Mouse (Mus musculus): ENCODE data around the gene Zmiz1. TPM values are rescaled to one million over a fixed set of nuclear protein-coding genes. Genes with fewer than 3 reads are reported as not detected.

Gene Zmiz1
- polyA plus RNA-seq, 1 experiment = 22.5 TPM

GRCm38 (mm10) chr14:25585545-25586301 is 126.7 kb downstream of the Zmiz1 start:
- no peak overlapping the region for H3K9ac ChIP-seq (ENCODE audit: low read depth, poor library complexity, severe bottlenecking)
- H3K4me1 ChIP-seq (ENCODE audit: control insufficient read depth, insufficient read depth, low read length) = peaks cover 25% of the 10 kb centered on the region
- no peaks in the 10 kb centered on the region for H3K36me3 ChIP-seq (ENCODE audit: control insufficient read depth, insufficient read depth, low read length, poor library complexity, severe bottlenecking)
- no peak for TF ChIP-seq EP300 (IDR thresholded peaks at IDR 0.05; ENCODE audit: insufficient read depth, low read depth, low read length)
- TF ChIP-seq CTCF (IDR thresholded peaks at IDR 0.05; ENCODE audit: low read depth, low read length) = no peak
- no peak for TF ChIP-seq POLR2A (IDR thresholded peaks at IDR 0.05; ENCODE audit: insufficient read depth, low read length)
- H3K4me3 ChIP-seq (ENCODE audit: low read depth, low read length) = no peak overlapping the region
- H3K9me3 ChIP-seq (replicated peaks; ENCODE audit: control insufficient read depth, insufficient read depth, low read length, poor library complexity, severe bottlenecking) = no peaks in the 10 kb centered on the region
- H3K27ac ChIP-seq (ENCODE audit: insufficient read depth, low read length) = no peak overlapping the region
- no peaks in the 10 kb centered on the region for H3K27me3 ChIP-seq (ENCODE audit: control insufficient read depth, insufficient read depth, low read length, poor library complexity, severe bottlenecking)

DNA sequence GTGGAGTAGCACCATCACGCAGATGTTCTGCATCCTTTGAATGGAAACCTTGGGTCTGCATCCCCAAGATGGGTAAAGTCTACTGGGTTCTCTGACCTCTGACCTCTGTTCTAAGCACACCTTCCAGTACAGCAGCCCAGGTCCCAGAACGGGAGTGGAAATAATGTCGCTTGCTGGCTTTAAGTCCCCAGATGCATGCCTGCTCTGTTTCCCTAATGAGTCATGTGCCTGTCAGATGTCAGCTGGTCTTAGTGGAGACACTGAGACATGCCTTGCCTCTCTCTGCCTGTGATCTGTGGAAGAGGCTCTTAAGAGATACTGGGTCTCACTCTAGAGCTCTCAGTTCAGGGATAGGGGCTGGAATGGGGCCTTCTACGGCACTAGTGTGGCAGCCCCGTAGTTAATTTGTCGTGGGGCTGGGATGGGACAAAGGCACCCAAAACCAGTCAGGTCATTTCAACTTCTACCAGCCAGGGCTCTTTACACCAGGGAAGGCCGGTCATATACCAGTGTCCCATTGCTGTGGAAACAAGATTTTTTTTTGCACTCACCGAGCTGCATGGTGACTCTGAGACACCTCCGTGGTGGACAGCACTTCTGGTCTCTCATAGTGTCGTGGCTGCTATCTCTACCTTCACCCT is 128.0 kb downstream of the Zmiz1 start:
- H3K27ac ChIP-seq (ENCODE audit: insufficient read depth, low read length) = no peak overlapping the region
- H3K9ac ChIP-seq (ENCODE audit: low read depth, poor library complexity, severe bottlenecking) = no peak overlapping the region
- TF ChIP-seq EP300 (IDR thresholded peaks at IDR 0.05; ENCODE audit: insufficient read depth, low read depth, low read length) (no peak), CTCF (IDR thresholded peaks at IDR 0.05; ENCODE audit: low read depth, low read length) (no peak), POLR2A (IDR thresholded peaks at IDR 0.05; ENCODE audit: insufficient read depth, low read length) (no peak)
- H3K36me3 ChIP-seq (ENCODE audit: control insufficient read depth, insufficient read depth, low read length, poor library complexity, severe bottlenecking) = no peaks in the 10 kb centered on the region
- H3K4me1 ChIP-seq (ENCODE audit: control insufficient read depth, insufficient read depth, low read length) = peaks cover 28% of the 10 kb centered on the region
- H3K4me3 ChIP-seq (ENCODE audit: low read depth, low read length) = no peak overlapping the region
- H3K27me3 ChIP-seq (ENCODE audit: control insufficient read depth, insufficient read depth, low read length, poor library complexity, severe bottlenecking) = no peaks in the 10 kb centered on the region
- H3K9me3 ChIP-seq (replicated peaks; ENCODE audit: control insufficient read depth, insufficient read depth, low read length, poor library complexity, severe bottlenecking) = no peaks in the 10 kb centered on the region

DNA sequence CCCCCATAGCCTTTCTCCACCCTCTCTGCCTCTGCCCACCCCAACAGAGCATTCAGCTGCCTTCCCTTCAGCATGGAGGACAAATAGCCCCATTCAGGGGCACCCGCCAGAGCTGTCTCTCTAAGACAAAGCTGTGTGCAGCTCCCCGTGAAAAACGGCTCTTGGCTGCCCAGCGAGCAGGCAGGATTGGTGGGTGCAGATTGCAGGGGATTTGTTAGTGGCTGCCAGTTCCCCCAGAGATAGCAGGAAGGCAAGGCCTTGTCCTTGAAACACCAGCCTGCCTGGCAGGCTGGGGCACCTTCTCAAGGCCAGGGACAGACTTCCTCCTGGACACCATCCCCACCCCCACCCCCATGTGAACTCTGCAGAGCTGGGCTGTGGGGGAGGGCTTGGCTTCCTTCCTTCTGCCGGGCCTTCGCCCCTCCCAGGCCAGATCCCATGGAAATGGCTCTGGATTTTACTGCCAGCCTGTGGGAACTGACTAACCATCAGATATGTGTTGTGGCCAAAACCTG is 128.6 kb downstream of the Zmiz1 start:
- no peak overlapping the region for H3K27ac ChIP-seq (ENCODE audit: insufficient read depth, low read length)
- no peaks in the 10 kb centered on the region for H3K27me3 ChIP-seq (ENCODE audit: control insufficient read depth, insufficient read depth, low read length, poor library complexity, severe bottlenecking)
- H3K4me3 ChIP-seq (ENCODE audit: low read depth, low read length) = no peak overlapping the region
- H3K36me3 ChIP-seq (ENCODE audit: control insufficient read depth, insufficient read depth, low read length, poor library complexity, severe bottlenecking) = no peaks in the 10 kb centered on the region
- no peaks in the 10 kb centered on the region for H3K9me3 ChIP-seq (replicated peaks; ENCODE audit: control insufficient read depth, insufficient read depth, low read length, poor library complexity, severe bottlenecking)
- no peak overlapping the region for H3K9ac ChIP-seq (ENCODE audit: low read depth, poor library complexity, severe bottlenecking)
- peaks cover 30% of the 10 kb centered on the region for H3K4me1 ChIP-seq (ENCODE audit: control insufficient read depth, insufficient read depth, low read length)
- no peak for TF ChIP-seq POLR2A (IDR thresholded peaks at IDR 0.05; ENCODE audit: insufficient read depth, low read length)
- peak; percentile 56; the same call in 1 of the 2 replicates for TF ChIP-seq EP300 (IDR thresholded peaks at IDR 0.05; ENCODE audit: insufficient read depth, low read depth, low read length)
- TF ChIP-seq CTCF (IDR thresholded peaks at IDR 0.05; ENCODE audit: low read depth, low read length) = no peak

DNA sequence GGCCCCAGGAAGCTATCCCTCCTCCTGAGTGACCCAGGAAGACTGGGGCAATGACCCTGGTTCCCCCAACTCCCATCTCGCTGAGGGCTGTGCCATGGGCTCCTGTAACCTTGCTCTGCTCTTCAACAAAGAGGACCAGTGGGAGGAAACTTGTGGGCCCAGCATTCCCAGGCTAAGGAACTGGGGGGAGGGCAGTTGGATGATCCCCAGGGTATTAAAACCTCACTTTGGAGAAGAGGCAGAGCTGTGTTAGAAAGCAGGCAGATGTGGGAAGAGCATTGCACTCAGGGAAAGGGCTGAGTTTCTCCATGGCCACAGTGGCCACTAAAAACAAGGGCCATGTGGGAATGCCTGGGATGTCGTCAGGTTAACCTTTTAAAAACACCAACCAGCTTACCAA is 129.2 kb downstream of the Zmiz1 start:
- no peak overlapping the region for H3K4me3 ChIP-seq (ENCODE audit: low read depth, low read length)
- H3K27me3 ChIP-seq (ENCODE audit: control insufficient read depth, insufficient read depth, low read length, poor library complexity, severe bottlenecking) = no peaks in the 10 kb centered on the region

GRCm38 (mm10) chr14:25588946-25589937 is 130.3 kb downstream of the Zmiz1 start:
- Histone ChIP-seq H3K9me3 (replicated peaks; ENCODE audit: control insufficient read depth, insufficient read depth, low read length, poor library complexity, severe bottlenecking) (no peaks in the 10 kb centered on the region), H3K36me3 (ENCODE audit: control insufficient read depth, insufficient read depth, low read length, poor library complexity, severe bottlenecking) (no peaks in the 10 kb centered on the region), H3K4me3 (ENCODE audit: low read depth, low read length) (no peak overlapping the region), H3K4me1 (ENCODE audit: control insufficient read depth, insufficient read depth, low read length) (peaks cover 37% of the 10 kb centered on the region), H3K27ac (ENCODE audit: insufficient read depth, low read length) (no peak overlapping the region), H3K27me3 (ENCODE audit: control insufficient read depth, insufficient read depth, low read length, poor library complexity, severe bottlenecking) (no peaks in the 10 kb centered on the region), H3K9ac (ENCODE audit: low read depth, poor library complexity, severe bottlenecking) (no peak overlapping the region)
- no peak for TF ChIP-seq CTCF (IDR thresholded peaks at IDR 0.05; ENCODE audit: low read depth, low read length)
- no peak for TF ChIP-seq POLR2A (IDR thresholded peaks at IDR 0.05; ENCODE audit: insufficient read depth, low read length)
- TF ChIP-seq EP300 (IDR thresholded peaks at IDR 0.05; ENCODE audit: insufficient read depth, low read depth, low read length) = no peak

More for the DNA sequence above, 129.2 kb downstream of the Zmiz1 start:
- TF ChIP-seq EP300 (IDR thresholded peaks at IDR 0.05; ENCODE audit: insufficient read depth, low read depth, low read length) (no peak), CTCF (IDR thresholded peaks at IDR 0.05; ENCODE audit: low read depth, low read length) (no peak), POLR2A (IDR thresholded peaks at IDR 0.05; ENCODE audit: insufficient read depth, low read length) (no peak)
- Histone ChIP-seq H3K9ac (ENCODE audit: low read depth, poor library complexity, severe bottlenecking) (no peak overlapping the region), H3K4me1 (ENCODE audit: control insufficient read depth, insufficient read depth, low read length) (peaks cover 35% of the 10 kb centered on the region), H3K27ac (ENCODE audit: insufficient read depth, low read length) (no peak overlapping the region), H3K9me3 (replicated peaks; ENCODE audit: control insufficient read depth, insufficient read depth, low read length, poor library complexity, severe bottlenecking) (no peaks in the 10 kb centered on the region), H3K36me3 (ENCODE audit: control insufficient read depth, insufficient read depth, low read length, poor library complexity, severe bottlenecking) (no peaks in the 10 kb centered on the region)
